Mouse (Mus musculus) embryo, embryonic 10 days (tissue): ENCODE measurements around the gene Mrps18b.

Experiments
- DNase-seq: peaks from one replicate; pipeline ENCODE4 v3.0.0-alpha.2; 2015; ENCODE audit warnings: low spot score

Mrps18b gene

GRCm38 (mm10) chr17:35874721-35875120 is 41.5 kb downstream of the Mrps18b start:
- no peak for DNase-seq

- peak; percentile 93 for DNase-seq
Measured at GRCm38 (mm10) chr17:35873774-35874519, 42.2 kb downstream of the Mrps18b start.

DNA sequence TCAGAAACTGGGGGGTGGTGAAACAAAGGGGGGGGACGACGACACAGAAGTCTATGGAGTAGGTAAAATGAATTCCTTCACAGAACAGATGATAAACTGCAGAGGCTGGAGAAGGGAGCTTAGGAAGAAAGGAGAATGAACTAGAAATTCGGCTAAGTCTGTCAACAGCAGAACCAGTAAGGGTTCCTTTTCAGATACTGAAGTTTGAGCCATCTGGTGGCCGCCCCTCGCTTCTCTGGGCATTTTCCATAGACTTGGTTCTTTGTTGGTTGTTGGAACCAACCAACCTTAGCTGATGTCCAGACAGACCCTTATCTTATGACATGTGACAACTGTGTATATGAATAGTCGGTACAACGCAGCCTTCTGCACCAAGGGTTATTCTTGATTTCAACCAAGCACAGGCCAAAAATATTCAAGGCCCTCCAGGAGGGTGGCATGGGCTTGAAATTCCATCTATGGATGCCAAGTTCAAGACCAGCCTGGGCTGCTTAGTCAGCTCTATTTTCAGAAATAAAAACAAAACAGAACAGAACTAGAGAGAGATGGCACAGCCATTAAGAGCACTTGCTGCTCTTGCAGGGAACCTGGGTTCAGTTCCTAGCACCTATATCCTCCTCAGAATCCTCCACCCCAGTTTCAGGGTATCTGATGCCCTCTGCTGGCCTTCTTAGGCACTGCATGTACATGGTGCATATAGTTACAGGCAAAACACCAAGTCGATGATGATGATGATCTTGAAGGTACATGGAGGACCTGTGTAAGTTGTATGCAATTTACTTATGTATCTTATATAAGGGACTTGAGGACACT is 45.1 kb downstream of the Mrps18b start:
- peak; percentile 33 for DNase-seq

DNA sequence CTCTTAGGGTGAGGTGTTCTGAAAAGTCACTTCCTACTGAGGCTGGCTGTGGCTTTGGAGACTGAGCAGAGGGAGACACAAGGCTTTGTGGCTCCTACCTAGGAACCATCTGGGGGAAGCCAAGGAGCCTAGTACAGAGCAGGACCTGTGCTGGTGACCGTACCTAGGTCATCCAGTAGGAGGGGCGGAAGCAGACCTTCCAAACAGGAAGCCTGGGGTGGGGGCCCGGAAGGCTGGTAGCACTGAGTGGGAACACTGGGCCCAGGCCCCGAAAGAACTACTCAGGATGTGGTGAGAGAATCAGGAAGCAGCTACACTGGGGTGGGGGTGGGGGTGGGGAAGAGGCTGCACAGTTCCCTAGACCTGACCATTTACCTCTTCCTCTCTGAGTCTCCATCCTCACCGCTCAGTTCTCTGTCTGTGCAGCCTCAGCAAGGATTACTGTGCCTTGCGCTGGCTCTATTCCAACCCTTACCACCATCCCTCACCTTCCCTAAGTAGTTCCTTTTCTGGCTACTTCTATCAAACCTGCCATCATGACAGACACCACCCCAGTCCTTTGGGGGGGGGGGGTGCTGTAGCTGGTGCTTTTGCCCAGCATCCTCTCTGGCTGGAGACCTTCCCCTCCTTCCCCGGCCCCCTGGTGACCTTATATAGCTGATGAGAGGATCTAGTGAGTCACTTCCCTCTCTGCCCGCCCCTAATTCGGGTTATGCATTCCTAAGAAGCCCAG is 45.9 kb downstream of the Mrps18b start:
- DNase-seq: no peak

DNA sequence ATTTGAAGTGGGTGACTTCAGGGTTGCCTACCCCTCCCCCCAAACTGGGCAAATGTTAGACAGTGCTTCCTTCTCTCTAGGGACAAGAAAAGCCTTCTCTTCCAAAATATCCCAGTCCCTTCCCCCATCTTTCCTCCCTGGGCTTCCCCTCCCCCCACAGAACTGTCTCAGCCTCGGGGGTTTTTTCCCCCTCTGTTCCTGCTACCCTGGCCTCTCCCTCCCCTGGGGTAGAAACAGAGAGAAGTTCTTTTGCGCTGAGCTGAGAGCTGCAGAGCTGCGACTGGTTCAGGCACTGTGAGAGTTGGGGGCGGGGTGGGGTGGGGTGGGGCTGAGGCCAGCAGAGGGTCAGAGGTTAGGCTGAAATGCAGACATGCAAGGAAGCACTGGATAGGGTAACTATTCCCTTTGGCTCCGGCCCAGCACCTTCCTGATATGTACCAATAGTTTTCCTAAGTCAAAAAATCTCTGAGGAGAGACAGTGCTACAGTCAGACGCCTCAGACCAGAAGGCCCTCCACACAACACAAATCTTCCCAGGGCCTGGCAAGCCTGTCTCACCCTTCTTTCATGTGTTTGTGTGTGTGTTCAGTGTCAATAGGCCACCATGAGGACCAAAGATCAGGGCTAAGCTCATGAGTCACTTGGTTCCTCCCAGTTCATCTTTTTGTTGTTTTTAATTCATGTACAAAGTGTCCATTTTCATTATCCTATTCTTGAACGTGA is 46.7 kb downstream of the Mrps18b start:
- DNase-seq: peak; percentile 80

GRCm38 (mm10) chr17:35868961-35869345 is 47.2 kb downstream of the Mrps18b start:
- DNase-seq: no peak

GRCm38 (mm10) chr17:35868165-35868820 is 47.9 kb downstream of the Mrps18b start:
- DNase-seq: no peak

DNA sequence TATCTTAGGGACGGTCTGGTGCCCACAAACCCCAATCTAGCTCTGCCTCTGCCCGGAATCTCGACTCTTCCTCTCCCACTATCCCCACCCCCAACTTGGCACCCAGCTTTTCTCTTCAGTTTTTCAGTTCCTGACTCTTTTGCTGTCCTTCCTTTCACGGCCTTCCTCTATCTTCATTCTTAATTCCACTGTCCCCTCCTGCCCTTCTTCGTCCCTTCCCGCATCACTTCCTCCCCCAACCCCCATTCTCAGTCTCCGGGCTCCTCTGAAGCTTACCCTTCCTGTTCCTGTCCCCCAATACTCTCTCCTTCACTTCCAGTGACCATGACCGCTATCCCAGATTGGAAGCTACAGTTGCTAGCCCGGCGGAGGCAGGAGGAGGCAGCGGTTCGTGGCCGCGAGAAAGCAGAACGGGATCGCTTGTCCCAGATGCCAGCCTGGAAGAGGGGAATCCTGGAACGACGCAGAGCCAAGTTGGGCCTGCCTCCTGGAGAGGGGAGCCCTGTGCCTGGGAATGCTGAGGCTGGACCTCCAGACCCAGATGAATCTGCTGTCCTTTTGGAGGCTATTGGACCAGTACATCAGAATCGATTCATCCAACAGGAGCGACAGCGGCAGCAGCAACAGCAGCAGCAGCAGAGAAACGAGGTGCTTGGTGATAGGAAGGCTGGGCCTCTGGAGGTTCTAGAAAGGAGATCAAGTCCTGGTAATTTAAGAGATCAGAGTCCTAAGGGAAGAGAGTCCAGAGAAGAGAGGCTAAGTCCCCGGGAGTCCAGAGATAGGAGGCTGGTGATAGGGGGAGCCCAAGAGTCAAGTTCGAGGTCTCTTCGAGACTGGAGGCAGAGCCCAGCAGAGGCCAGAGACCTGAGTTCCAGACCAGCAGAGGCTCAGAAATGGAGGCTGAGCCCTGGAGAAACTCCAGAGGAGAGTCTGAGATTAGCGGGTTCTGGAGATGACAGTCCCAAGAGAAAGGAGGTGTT is 49.0 kb downstream of the Mrps18b start:
- DNase-seq: peak; percentile 52

- DNase-seq: peak; percentile 58
Measured at GRCm38 (mm10) chr17:35866281-35866831, 49.8 kb downstream of the Mrps18b start.

- DNase-seq: peak; percentile 89
Measured at GRCm38 (mm10) chr17:35865481-35866280, 50.5 kb downstream of the Mrps18b start, which contains the start of gene Ppp1r18. TSS of gene Ppp1r18 (plus strand) at chr17:35865593.

DNA sequence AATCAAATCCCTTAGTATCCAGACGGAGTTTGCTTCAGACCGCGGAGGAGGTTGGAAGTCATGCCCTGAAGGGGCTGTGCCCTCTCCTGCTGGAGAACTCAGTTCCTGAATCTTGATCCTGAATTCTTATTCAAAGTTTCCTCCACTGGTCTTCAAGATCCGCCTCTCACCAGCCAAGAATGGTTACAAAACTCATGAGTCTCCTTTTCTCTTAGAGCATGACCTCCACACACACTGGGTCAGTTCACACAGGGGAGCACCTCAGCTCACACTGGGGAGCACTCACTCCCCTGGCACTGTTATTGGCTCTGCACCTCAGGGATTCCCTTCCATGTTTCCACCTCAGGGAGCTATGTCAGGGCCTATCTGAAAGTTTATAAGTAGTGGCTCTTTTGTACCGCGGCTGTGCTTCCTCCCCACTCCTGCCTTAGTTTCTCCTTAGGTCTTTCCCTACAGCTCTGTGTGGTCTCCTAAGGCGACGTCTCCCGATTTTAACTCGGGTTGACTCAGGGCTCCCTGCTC is 51.3 kb downstream of the Mrps18b start:
- DNase-seq: no peak

- peak; percentile 96 for DNase-seq
Measured at GRCm38 (mm10) chr17:35861198-35861857, 54.9 kb downstream of the Mrps18b start, which contains the start of gene Nrm. TSS of gene Nrm (plus strand) at chr17:35861318.

DNA sequence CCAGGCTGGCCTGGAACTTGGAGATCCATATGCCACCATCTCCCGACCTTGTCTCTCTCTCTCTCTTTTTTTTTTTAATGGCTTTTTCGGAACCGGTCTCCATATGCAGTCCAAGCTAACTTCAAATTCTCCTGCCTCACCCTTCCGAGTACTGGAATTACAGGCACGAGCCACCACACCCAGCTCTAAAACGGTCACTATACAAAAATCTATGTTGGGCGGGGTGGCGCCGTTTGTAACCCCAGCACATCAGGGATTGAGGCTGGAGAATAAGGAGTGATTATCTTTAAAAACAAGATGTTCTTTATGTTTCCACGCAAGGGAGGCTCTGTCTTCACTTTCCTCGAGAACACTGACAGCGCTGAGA is 55.4 kb downstream of the Mrps18b start:
- DNase-seq: no peak
